Mouse (Mus musculus) olfactory bulb, adult 2 months (tissue): ENCODE measurements around the gene Tmie. TPM values are rescaled to one million over a fixed set of nuclear protein-coding genes. Genes with fewer than 3 reads are reported as not detected.

Source experiments
- H3K27ac ChIP-seq: fragments of 200-500 bp; 2 replicates; pipeline ENCODE4 v1.5.1; 2012; ENCODE audit warnings: low read depth, low read length; ENCODE audit not compliant: insufficient read depth
- H3K4me1 ChIP-seq: fragments of 200-500 bp; 2 replicates; pipeline ENCODE4 v1.6.1; 2012; ENCODE audit warnings: low read length; ENCODE audit not compliant: control insufficient read depth, insufficient read depth
- H3K4me3 ChIP-seq: fragments of 200-500 bp; 2 replicates; pipeline ENCODE4 v1.5.1; 2012; ENCODE audit warnings: mild to moderate bottlenecking, low read depth, low read length, moderate library complexity; ENCODE audit not compliant: insufficient read depth
- CTCF ChIP-seq: fragments of 200-500 bp; IDR thresholded peaks from 2 replicates; pipeline ENCODE4 v1.5.1; 2012; ENCODE audit warnings: low read depth, mild to moderate bottlenecking, low read length, moderate library complexity; ENCODE audit not compliant: insufficient read depth
- POLR2A ChIP-seq: fragments of 200-500 bp; IDR thresholded peaks from 2 replicates; pipeline ENCODE4 v1.6.1; 2012; ENCODE audit warnings: mild to moderate bottlenecking, low read depth, low read length, moderate library complexity; ENCODE audit not compliant: insufficient read depth
- WGBS: fragments of 180-500 bp; shearing (Covaris S2); methylation state at CpG from one replicate; pipeline ENCODE4 v1.1.7; 2018; 5-methylcytosine and 5-hydroxymethylcytosine counted together
- polyA plus RNA-seq: library from polyadenylated mRNA; stranded (reverse); fragments of >200 nt; gene quantifications from 2 replicates; pipeline ENCODE4 v1.2.4, GENCODE M21; 2012; ENCODE audit warnings: low replicate concordance; ENCODE audit not compliant: missing spikeins, insufficient read depth, insufficient read length

Tmie gene
- polyA plus RNA-seq, 1 experiment, result not detected

- 95% methylated on average over 11 of the region's 11 CpGs for WGBS
- no peak overlapping the region for H3K4me3 ChIP-seq
- H3K4me1 ChIP-seq, result no peaks in the 10 kb centered on the region
- H3K27ac ChIP-seq, result no peak overlapping the region
- no peak for TF ChIP-seq POLR2A
These were observed 27.4 kb upstream of the Tmie start for GRCm38 (mm10) chr9:110907201-110907837.

GRCm38 (mm10) chr9:110902271-110902670 lies 22.4 kb upstream of the Tmie start:
- TF ChIP-seq POLR2A, result no peak
- TF ChIP-seq CTCF, result no peak
- 84% methylated on average over 4 of the region's 4 CpGs for WGBS
- Histone ChIP-seq H3K4me1 (no peaks in the 10 kb centered on the region), H3K27ac (no peak overlapping the region), H3K4me3 (no peak overlapping the region)

- Histone ChIP-seq H3K4me3 (no peak overlapping the region), H3K27ac (no peak overlapping the region), H3K4me1 (peaks cover 4% of the 10 kb centered on the region)
- TF ChIP-seq CTCF (no peak), POLR2A (no peak)
- 85% methylated on average over 6 of the region's 6 CpGs for WGBS
These were observed 21.3 kb upstream of the Tmie start for GRCm38 (mm10) chr9:110901204-110901603.

GRCm38 (mm10) chr9:110899451-110900008 lies 19.6 kb upstream of the Tmie start:
- WGBS, result 67% methylated on average over 10 of the region's 10 CpGs
- TF ChIP-seq POLR2A (no peak), CTCF (no peak)

GRCm38 (mm10) chr9:110896595-110896994 lies 16.7 kb upstream of the Tmie start:
- peaks cover 7% of the 10 kb centered on the region for H3K4me1 ChIP-seq
- no peak overlapping the region for H3K27ac ChIP-seq
- WGBS, result 26% methylated on average over 6 of the region's 6 CpGs
- H3K4me3 ChIP-seq, result no peak overlapping the region
- no peak for TF ChIP-seq CTCF

More at GRCm38 (mm10) chr9:110899451-110900008, 19.6 kb upstream of the Tmie start:
- Histone ChIP-seq H3K4me3 (no peak overlapping the region), H3K27ac (no peak overlapping the region), H3K4me1 (peaks cover 7% of the 10 kb centered on the region)

GRCm38 (mm10) chr9:110895994-110896393 lies 16.1 kb upstream of the Tmie start:
- TF ChIP-seq CTCF, result no peak
- TF ChIP-seq POLR2A, result no peak

GRCm38 (mm10) chr9:110895507-110895906 lies 15.6 kb upstream of the Tmie start:
- H3K4me1 ChIP-seq, result peaks cover 7% of the 10 kb centered on the region
- no peak overlapping the region for H3K4me3 ChIP-seq
- whole genome bisulfite sequencing, result 61% methylated on average over 5 of the region's 5 CpGs
- TF ChIP-seq CTCF (no peak), POLR2A (no peak)
- no peak overlapping the region for H3K27ac ChIP-seq

More at GRCm38 (mm10) chr9:110895994-110896393, 16.1 kb upstream of the Tmie start:
- WGBS, result 35% methylated on average over 7 of the region's 7 CpGs
- H3K4me3 ChIP-seq, result no peak overlapping the region
- peaks cover 7% of the 10 kb centered on the region for H3K4me1 ChIP-seq
- no peak overlapping the region for H3K27ac ChIP-seq

- WGBS, result 93% methylated on average over 10 of the region's 10 CpGs
- H3K4me3 ChIP-seq, result no peak overlapping the region
- no peak for TF ChIP-seq POLR2A
- no peak overlapping the region for H3K27ac ChIP-seq
- peaks cover 7% of the 10 kb centered on the region for H3K4me1 ChIP-seq
These were observed 13.5 kb upstream of the Tmie start for GRCm38 (mm10) chr9:110893429-110893828.

GRCm38 (mm10) chr9:110892552-110892951 lies 12.6 kb upstream of the Tmie start:
- TF ChIP-seq CTCF (no peak), POLR2A (no peak)
- 92% methylated on average over 3 of the region's 3 CpGs for WGBS
- no peak overlapping the region for H3K4me3 ChIP-seq
- H3K4me1 ChIP-seq, result peaks cover 10% of the 10 kb centered on the region
- H3K27ac ChIP-seq, result no peak overlapping the region
